Mouse (Mus musculus): ENCODE results near the gene Spindoc.

GRCm38 (mm10) chr19:7345235-7345755 is 37.5 kb downstream of the Spindoc start:
- TF ChIP-seq ZKSCAN1 (IDR thresholded peaks at IDR 0.05; ENCODE audit: low read depth, low read length) (no peak), MAX (IDR thresholded peaks at IDR 0.05; ENCODE audit: low read length) (no peak), CTCF (IDR thresholded peaks at IDR 0.05 in 2 of 3, conservative IDR thresholded peaks at IDR 0.05 in 1 of 3; ENCODE audit: control insufficient read depth in 1 of 3, insufficient read depth in 1 of 3, low read depth in 2 of 3, low read length in 3 of 3, poor library complexity in 1 of 3, severe bottlenecking in 1 of 3) (peak; percentile 66 to 84 (median 77)), MEF2A (IDR thresholded peaks at IDR 0.05; ENCODE audit: extremely low read depth, insufficient replicate concordance, low read depth, low read length, poor library complexity, severe bottlenecking) (no peak), TAL1 (IDR thresholded peaks at IDR 0.05; ENCODE audit: low read length) (no peak), EP300 (IDR thresholded peaks at IDR 0.05; ENCODE audit: low read depth in 1 of 2, low read length in 2 of 2) (no peak), POLR2A (IDR thresholded peaks at IDR 0.05; ENCODE audit: control insufficient read depth in 1 of 2, insufficient read depth in 1 of 2, low read depth in 1 of 2, low read length in 2 of 2, poor library complexity in 1 of 2) (no peak)
